Mouse (Mus musculus) megakaryocyte, embryonic 14.5 days (primary cell): Measurements from ENCODE around the gene Gm43738. TPM values are rescaled to one million over a fixed set of nuclear protein-coding genes. Genes with fewer than 3 reads are reported as not detected.

Experiments
- H3K27me3 ChIP-seq: replicated peaks from 2 replicates; pipeline ENCODE3; 2012; ENCODE audit warnings: inconsistent platforms
- H3K36me3 ChIP-seq: replicated peaks from 2 replicates; pipeline ENCODE3; 2012; ENCODE audit warnings: low read length, inconsistent platforms, mixed read lengths
- H3K4me1 ChIP-seq: 2 replicates; pipeline ENCODE4 v1.6.1; 2012; ENCODE audit warnings: inconsistent platforms
- H3K4me3 ChIP-seq: replicated peaks from 2 replicates; pipeline ENCODE3; 2012; ENCODE audit warnings: moderate library complexity, mild to moderate bottlenecking, inconsistent platforms
- H3K9me3 ChIP-seq: 2 replicates; pipeline ENCODE4 v1.6.1; 2012; ENCODE audit warnings: inconsistent platforms
- FLI1 ChIP-seq: IDR thresholded peaks from 2 replicates; pipeline ENCODE4 v1.6.1; 2012; ENCODE audit warnings: low read length, inconsistent platforms, mixed read lengths
- GATA1 ChIP-seq: IDR thresholded peaks from 3 replicates; pipeline ENCODE4 v1.6.1; 2012; ENCODE audit warnings: mixed read lengths, low read length, inconsistent platforms, borderline replicate concordance
- polyA plus RNA-seq: library from polyadenylated mRNA; stranded (reverse); fragments of >175 nt; gene quantifications from 2 replicates; pipeline ENCODE4 v1.2.3, GENCODE M21; 2012; ENCODE audit warnings: low replicate concordance; ENCODE audit not compliant: insufficient read depth

Gm43738 gene
- polyA plus RNA-seq, 1 experiment, result 14.8 TPM

DNA sequence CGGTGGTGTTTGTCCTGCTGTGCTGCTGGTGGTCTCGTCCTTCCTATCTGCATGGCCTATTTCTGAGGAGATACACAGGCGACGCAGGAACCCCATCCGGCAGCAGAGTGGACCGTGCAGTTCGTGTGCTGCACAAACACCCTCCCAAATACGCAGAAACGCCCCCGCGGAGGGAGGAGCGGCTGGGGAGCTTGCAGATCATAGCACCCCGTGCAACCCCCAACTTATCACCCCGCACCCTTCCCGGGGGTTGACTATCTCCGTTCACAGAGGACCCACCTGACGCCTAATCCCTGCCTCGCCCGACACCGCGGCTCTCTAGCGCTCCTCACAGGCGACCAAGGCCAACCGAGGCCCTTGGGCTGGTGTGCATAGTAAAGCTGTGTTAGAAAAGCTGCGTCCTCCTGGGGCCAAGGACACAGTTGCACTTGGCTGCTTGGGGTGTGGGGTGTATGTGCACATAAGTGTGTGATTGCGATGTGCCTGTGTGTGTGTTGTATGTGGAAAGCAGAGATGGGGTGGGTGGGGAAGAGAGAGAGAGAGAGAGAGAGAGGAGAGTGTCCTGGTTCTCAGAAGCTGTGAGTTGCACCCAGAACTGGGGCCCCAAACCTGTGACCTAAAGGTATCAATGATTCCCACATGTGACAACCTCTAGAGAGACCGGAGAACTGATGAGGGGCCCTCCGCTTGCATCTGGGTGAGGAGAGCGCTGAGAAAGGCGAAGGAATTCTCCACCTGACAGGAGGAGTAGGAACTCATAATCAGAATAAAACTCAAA lies 31.6 kb upstream of the Gm43738 start:
- H3K36me3 ChIP-seq, result no peaks in the 10 kb centered on the region
- peak overlapping the region; percentile 51 for H3K4me3 ChIP-seq
- TF ChIP-seq FLI1 (no peak), GATA1 (no peak)
- H3K27me3 ChIP-seq, result peaks cover 67% of the 10 kb centered on the region
- H3K4me1 ChIP-seq, result peaks cover 38% of the 10 kb centered on the region
- no peaks in the 10 kb centered on the region for H3K9me3 ChIP-seq

DNA sequence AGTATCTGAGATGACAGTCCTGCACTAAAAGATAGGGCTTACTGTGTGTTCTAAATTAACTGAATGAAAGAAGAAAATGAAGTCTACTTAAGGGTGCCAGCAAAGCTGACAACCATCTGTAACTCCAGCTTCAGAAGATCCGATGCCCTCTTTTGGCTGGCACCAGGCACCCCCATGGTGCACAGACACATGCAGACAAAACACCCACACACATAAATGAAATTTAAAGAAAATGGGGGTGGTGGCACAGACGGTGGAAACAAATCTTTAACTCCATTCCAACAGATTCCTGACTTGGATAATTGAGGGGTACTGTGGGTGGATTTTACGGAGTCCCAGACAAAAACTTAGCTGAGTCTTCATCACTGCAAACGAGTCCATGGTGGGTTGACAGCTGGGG lies 30.9 kb upstream of the Gm43738 start:
- no peaks in the 10 kb centered on the region for H3K36me3 ChIP-seq
- H3K9me3 ChIP-seq, result no peaks in the 10 kb centered on the region
- H3K27me3 ChIP-seq, result peaks cover 64% of the 10 kb centered on the region
- no peak overlapping the region for H3K4me3 ChIP-seq
- TF ChIP-seq GATA1 (no peak), FLI1 (no peak)
- H3K4me1 ChIP-seq, result peaks cover 38% of the 10 kb centered on the region

DNA sequence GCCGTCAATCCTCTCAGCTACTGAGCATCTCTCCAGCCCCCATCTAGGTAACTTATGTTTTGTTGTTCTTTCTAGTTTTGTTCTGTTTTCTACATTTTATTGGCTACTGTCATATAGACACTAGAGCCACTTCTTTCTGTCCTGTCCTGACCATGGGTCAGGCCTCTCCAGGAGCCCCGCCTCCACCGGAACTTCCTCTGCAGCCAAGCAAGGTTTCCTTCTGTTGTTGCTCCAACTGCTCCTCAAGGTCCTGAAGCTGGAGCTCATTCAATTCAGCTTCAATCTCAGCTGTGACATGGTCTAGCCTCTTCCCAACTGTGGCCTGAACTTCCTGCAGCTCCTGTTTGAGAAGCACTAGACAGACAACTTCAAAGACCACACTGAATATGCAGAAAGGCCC lies 29.0 kb upstream of the Gm43738 start:
- H3K4me1 ChIP-seq, result peaks cover 30% of the 10 kb centered on the region
- no peak overlapping the region for H3K4me3 ChIP-seq
- no peaks in the 10 kb centered on the region for H3K9me3 ChIP-seq
- H3K27me3 ChIP-seq, result peaks cover 52% of the 10 kb centered on the region
- H3K36me3 ChIP-seq, result no peaks in the 10 kb centered on the region
- TF ChIP-seq GATA1, result no peak
- no peak for TF ChIP-seq FLI1

DNA sequence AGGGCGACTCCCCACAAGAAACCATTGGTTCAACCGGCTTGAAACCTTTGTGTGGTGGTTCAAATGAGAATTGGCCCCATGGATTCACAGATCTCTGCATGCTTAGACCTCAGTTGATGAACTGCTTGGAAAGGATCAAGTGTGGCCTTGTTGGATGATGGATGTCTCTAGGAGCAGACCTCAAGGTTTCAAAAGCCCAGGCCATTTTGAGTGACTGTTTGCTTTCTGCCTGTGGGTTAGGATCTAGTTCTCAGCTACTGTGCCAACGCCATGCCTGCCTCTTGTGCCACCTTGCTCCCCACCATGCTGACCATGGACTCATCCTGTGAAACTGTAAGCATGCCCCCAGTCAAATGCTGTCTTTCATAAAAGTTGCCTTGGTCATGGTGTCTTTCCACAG lies 25.1 kb upstream of the Gm43738 start:
- Histone ChIP-seq H3K4me3 (no peak overlapping the region), H3K27me3 (peaks cover 27% of the 10 kb centered on the region), H3K9me3 (no peaks in the 10 kb centered on the region), H3K4me1 (peaks cover 25% of the 10 kb centered on the region), H3K36me3 (no peaks in the 10 kb centered on the region)
- TF ChIP-seq FLI1 (no peak), GATA1 (no peak)

DNA sequence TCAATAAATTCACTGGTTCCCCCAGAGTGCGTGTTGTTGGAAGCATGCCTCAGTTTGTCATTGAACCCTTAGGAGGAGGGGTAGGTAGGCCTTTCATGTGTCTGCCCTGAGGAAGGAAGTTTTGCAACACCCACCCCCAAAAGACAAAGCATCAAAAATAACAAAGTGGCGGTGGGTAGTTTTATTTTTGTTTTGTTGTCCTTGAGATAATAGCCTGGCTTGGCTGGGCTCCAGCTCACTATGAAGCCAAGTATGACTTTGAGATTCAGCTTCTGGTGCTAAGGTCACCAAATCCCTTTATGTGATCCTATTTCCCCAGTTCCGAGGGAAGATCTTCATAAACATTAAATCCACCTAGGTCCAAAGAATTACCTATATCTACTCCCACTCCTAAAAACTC lies 23.3 kb upstream of the Gm43738 start:
- H3K36me3 ChIP-seq, result no peaks in the 10 kb centered on the region
- H3K4me3 ChIP-seq, result no peak overlapping the region
- H3K27me3 ChIP-seq, result peaks cover 30% of the 10 kb centered on the region
- no peaks in the 10 kb centered on the region for H3K9me3 ChIP-seq
- H3K4me1 ChIP-seq, result peaks cover 22% of the 10 kb centered on the region
- no peak for TF ChIP-seq GATA1
- no peak for TF ChIP-seq FLI1

DNA sequence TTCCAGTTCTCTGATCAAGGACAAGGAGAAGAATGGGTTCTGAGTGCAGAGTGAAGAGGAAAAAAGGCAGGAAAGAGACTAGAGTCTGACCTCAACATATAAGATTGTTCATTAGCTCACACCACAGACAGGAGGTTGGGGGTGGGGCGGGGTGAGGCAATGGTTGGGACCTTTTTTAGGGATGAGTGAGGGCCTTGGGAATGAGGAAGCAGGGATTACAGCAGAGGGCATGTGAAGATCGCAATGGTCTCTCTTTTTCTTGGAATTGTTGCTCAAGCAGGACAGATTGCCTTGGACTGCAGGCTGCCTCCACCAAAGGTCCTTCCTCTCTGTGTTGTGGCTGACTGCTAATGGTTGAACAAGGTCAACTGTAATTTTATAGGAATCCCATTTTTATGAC lies 22.4 kb upstream of the Gm43738 start:
- TF ChIP-seq GATA1 (no peak), FLI1 (no peak)
- H3K36me3 ChIP-seq, result no peaks in the 10 kb centered on the region
- H3K4me1 ChIP-seq, result peaks cover 17% of the 10 kb centered on the region
- no peak overlapping the region for H3K4me3 ChIP-seq
- peaks cover 26% of the 10 kb centered on the region for H3K27me3 ChIP-seq
- H3K9me3 ChIP-seq, result no peaks in the 10 kb centered on the region

DNA sequence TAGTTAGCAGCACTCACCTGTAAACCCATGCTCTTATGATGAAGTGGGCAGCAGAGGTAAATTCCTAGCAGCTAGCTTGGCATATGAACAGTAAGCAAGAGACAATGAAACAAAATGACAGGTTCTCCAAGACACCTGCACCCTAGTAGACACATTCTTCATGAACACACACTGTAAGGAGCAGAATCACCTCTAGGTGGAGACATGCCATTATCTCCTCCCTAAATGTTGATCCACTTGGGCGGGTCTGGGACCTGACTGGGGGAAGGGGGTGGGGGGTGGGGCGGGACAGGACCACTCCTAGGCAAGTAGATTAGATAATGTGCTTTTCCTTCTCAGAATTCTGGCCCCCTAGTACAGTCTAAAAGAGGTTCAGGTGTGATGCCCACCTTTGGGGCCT lies 14.6 kb upstream of the Gm43738 start:
- no peak overlapping the region for H3K4me3 ChIP-seq
- H3K27me3 ChIP-seq, result peaks cover 21% of the 10 kb centered on the region
- no peaks in the 10 kb centered on the region for H3K36me3 ChIP-seq
- no peaks in the 10 kb centered on the region for H3K9me3 ChIP-seq
- TF ChIP-seq FLI1 (no peak), GATA1 (no peak)
- peaks cover 20% of the 10 kb centered on the region for H3K4me1 ChIP-seq

DNA sequence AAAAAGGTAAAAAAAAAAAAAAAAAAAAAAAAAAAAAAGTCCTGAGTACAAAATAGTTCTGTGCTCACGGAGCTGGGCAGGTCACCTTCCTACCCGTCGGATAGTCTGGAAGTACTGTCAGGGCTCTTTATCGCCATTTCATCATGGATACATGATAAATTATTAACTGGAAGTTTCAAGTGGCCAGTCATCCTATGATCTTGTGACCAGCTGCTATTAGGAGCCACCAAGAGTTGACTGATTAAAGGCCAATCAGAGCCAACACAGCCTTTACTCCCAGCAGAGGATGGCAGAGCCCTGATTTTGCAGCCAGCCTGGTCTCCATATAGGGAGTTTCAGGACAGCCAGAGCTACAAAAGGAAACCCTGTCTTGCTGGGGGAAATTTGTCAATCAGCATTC lies 12.2 kb upstream of the Gm43738 start:
- Histone ChIP-seq H3K27me3 (peaks cover 11% of the 10 kb centered on the region), H3K36me3 (no peaks in the 10 kb centered on the region), H3K9me3 (no peaks in the 10 kb centered on the region), H3K4me1 (peaks cover 37% of the 10 kb centered on the region), H3K4me3 (no peak overlapping the region)
- TF ChIP-seq FLI1, result no peak
- TF ChIP-seq GATA1, result no peak

DNA sequence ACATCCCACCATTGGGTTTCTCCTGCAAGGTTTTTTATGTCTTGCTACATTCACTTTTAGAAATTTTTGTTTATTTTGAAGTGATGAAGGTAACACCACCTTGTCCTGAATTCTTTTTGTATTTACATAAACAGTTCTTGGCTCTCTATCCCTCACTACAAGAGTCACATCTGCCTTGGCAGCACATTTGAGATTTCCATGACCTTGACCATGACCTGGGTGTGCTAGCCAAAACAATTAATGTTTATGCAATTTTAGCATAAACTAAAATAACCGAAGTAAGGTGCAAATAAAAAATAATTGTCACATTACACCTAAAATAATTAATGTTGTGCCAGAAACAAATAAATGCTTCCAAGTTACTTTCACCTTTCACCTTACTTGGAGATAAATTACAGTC lies 7.2 kb upstream of the Gm43738 start:
- no peak overlapping the region for H3K4me3 ChIP-seq
- H3K27me3 ChIP-seq, result no peaks in the 10 kb centered on the region
- no peaks in the 10 kb centered on the region for H3K36me3 ChIP-seq
- peaks cover 61% of the 10 kb centered on the region for H3K4me1 ChIP-seq
- no peaks in the 10 kb centered on the region for H3K9me3 ChIP-seq
- no peak for TF ChIP-seq GATA1

DNA sequence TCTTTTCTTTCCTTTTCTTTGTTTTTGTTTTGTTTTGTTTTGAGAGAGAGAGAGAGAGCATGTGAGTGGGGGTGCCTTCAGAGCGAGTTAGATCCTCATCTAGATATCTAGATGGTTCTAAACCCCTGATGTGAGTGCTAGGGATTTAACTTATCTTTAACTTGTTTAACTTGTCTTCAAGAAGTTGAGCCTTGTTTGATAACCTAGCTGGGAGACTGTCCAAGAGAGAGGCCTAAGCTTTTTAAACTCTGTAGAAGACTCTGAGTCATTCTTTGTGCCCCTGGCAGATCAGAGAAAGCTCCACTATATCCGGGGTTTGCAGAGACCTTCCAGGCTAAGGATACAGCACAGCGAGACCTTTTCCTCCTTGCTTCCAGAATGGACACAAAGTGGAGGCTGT lies 6.6 kb upstream of the Gm43738 start:
- H3K4me1 ChIP-seq, result peaks cover 65% of the 10 kb centered on the region
- no peaks in the 10 kb centered on the region for H3K36me3 ChIP-seq
- H3K9me3 ChIP-seq, result no peaks in the 10 kb centered on the region
- peak overlapping the region; percentile 15 for H3K4me3 ChIP-seq
- H3K27me3 ChIP-seq, result no peaks in the 10 kb centered on the region
- TF ChIP-seq FLI1 (no peak), GATA1 (no peak)
